Mouse (Mus musculus): ENCODE measurements around the gene St5.

St5 gene

DNA sequence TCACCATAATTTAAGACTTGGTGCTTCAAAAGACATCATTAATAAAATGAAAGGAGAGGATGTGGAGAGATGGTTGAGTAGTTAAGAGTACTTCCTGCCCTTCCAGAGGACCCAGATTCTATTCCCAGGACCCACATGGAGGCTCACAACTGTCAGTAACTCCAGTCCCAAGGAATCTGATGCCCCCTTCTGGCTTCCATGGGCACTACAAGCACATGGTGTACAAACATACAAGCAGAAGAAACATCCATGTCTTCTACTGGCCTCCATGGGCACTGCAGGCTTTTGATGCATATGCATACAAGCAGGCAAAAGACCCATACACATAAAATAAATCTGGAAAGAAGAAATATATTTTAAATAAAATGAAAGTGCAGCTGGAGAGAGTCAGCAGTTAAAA, 3.2 kb downstream of the St5 start:
- DNase-seq (ENCODE audit: low read depth, low spot score), result no peak

DNA sequence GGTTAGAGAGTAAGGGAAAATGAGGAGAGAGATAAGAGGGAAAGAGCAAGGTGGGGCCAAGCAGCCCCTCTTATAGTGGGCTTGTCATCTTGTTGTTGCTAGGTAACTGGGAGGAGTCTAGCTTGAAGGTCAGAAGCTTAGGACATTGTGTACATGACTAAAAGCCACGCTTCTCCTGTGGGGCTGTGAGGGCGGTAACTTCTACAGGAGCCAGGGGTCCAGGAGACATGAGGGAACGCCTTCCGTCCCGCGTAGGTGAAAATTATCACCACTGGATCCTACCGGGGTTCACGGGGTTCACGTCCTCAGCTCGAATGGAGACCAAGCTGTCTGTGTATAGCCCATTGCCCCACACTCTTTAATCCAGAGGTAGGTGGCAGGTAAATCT, 8.1 kb downstream of the St5 start:
- no peak for DNase-seq (ENCODE audit: low read depth, low spot score)

DNA sequence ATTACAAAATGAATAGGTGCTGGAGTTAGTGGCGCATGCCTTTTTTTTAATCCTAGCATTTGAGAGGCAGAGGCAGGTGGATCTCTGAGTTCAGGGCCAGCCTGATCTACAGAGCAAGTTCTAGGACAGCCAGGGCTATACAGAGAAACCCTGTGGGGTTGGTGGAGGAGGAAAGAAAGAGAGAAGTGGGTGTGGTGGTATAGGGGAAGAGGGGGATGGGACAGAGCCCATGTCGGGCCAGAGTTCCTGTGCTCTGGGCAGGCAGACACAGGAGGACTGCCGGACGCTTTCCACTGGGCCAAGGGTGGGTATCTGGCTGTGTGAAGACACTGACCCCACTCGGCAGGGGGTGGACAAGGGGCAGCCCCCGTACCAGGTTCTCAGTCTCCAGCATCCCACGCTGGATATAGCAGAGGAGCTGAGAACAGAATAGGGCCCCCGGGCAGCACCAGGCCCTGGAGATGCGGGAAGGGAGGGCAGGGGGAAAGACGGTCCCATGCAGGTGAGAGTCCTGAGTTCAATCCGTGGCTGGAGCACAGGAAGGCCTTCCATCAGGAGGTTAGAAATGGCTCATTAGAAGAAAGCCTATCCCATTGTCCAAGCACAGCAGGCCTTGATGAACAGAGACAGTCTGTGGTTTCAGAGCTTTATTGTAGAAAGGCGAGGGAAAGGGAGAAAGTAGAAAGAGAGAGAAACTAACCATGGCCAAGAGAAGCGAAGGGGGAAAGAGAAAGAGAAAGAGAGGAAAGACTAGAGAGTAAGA, 8.6 kb downstream of the St5 start:
- DNase-seq (ENCODE audit: low read depth, low spot score), result no peak

DNA sequence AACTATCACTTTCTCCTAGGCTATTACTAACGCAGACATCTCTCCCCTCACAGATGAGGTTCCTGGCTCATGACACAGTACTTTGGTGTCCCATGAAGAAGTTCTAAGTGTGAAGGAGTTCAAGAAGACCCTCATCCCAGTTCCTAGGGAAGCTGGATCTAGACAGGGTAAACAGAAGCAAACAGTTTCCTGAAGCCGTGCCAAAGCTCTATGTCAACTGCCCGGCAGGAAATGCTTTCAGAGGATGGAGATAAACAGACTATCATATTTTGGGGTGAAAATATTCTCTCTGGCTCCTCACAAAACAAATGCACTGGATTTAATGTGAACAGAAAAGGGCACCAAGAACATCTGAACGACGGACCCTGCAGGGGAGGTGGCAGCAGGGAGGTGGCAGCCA, 12.4 kb downstream of the St5 start:
- DNase-seq (ENCODE audit: low read depth, low spot score), result no peak

DNA sequence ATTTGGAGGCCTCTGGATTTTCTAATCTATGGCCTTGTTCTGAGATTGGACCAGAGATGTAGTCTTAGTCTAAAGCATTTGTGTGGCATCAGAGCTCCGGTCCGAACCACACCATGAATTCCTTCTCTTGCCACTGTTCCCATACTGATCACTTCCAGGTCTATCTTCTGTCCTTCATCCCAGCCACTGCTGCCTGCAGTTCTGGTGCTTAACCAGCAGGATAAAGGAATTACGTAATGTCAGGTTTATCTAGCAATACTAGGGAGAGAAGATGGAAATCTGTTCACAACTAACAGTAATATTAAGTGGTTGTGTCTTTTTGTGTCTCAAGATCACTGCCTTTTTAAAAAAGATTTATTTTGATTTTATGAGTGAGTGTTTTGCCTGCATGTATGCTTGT, 13.3 kb downstream of the St5 start:
- no peak for DNase-seq (ENCODE audit: low read depth, low spot score)

DNA sequence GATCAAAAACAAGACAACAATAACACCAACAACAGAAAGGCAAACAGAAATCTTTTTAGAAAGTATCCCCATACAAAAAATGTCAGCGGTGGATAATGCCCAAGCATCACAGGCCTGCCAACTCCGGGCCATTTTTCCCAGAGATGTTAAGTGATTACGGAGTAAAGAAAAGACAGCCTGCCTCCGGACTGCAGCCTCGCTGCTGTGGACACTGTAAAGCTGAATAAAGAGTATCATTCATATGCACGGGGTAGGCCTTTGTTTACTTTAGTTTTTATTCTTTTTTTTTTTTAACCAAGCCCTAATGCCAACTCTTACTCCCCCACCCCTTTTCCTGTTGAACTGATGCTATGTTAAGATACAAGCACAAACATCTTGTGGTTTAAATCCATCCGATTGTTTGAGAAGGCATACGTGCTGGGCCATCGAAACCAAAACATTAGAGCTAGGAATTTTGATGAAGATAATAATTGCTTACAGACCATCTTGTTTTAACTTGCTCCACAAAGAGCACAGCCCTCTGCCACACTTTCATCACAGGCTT, 16.7 kb downstream of the St5 start:
- no peak for DNase-seq (ENCODE audit: low read depth, low spot score)

DNA sequence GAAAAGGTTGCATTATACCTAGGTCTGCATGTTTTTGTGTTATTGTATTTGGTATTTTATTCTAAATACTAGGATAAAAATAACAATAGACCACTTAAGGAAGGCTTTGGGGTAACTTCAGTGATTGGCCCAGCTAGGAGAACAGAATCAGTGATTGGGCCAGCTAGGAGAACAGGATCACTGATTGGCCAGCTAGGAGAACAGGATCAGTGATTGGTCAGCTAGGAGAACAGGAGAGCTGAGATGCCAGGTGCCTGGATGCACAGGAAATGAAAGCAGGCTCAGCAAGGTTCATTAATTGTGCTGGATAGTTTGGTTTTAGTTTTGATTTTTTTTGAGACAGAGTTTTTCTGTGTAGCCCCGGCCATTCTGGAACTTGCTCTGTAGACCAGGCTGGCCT, 22.5 kb downstream of the St5 start:
- DNase-seq (ENCODE audit: low read depth, low spot score), result no peak

DNA sequence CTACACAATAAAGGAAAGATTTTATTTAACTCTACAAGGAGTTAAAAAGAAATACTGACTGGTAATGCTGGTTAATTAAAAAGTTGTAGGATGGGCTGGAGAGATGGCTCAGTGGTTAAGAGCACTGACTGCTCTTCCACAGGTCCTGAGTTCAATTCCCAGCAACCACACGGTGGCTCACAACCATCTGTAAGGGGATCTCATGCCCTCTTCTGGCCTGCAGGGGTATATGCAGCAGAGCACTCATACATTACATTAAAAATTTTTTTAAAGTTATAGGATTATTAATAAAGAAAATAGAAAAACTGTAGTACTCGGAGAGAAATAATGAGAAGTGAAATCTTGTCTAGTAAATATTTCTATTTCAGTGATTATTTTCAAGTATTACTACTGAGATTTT, 23.1 kb downstream of the St5 start:
- no peak for DNase-seq (ENCODE audit: low read depth, low spot score)

DNA sequence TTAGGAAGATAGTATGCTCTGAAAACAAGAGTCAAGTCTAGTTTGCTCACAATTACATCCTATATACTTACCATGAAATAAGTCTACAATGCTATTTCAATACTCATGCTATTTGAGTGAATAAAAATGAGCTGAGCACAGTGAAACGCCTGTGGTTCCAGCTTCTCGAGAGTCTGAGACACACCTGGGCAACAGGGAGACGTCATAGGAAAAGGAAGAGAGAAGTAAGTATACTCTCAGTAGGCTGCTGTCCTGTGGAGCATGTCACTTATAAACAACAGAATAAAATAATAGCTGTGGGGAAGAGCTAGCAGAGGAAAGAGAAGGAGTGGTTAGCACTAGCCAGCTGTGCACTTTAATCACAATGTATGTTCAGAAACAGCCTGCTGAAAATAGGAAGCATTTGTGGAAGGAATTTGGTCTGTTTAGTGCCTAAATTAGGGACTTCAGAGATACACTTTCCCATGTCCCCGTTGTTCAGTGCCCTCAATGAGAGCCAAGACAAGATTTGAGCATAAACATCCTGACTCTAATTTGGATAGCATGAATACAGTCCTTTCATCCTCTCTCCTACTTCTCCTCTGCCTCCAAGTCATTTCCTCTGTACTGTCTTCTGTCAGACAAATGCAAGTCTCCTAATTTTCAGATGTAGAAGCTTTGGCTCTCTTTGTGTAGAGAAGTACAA, 28.3 kb downstream of the St5 start:
- DNase-seq (ENCODE audit: low read depth, low spot score), result no peak

DNA sequence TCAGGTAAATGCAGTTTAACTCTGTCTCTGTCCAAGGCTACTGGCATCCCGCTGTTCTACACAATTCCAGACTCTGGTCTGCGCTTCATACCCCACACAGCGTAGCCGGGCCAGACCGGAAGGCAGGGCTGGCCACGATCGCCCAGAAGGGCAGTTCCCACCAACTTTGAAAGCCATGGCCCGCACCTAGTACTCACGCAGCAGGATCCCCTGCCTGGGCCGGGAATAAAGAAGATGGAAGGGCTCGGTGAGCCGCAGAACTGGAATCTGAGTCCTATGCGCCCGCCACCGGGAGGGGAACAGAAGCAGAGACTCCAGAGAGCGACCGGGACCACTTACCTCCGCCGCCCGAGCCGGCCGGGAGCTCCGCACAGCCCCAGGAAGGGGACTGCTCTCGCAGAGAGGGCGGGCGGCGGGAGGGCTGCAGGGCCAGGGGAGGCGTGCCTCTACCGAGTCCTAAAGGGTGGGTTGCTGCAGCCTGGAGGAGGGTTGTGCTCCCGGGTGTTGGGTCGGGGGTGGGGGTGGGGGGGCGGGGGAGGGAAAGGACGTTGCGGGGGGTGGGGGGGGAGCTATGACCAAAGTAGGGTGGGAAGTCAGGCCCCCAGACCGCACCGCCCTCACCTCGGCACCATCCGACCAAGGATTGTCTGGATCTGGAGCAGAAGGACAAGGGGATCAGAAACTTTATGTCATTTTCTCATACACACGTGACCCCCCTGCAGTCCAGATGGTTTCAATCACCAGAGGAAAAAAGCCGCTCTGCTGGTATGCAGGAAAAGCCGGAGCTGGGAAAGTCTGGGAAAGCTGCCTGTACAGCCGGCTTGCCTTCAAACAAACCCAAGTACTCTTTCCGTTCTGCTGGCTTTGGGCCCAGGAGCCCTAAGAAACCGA, 31.6 kb downstream of the St5 start:
- peak; percentile 28 for DNase-seq (ENCODE audit: low read depth, low spot score)

DNA sequence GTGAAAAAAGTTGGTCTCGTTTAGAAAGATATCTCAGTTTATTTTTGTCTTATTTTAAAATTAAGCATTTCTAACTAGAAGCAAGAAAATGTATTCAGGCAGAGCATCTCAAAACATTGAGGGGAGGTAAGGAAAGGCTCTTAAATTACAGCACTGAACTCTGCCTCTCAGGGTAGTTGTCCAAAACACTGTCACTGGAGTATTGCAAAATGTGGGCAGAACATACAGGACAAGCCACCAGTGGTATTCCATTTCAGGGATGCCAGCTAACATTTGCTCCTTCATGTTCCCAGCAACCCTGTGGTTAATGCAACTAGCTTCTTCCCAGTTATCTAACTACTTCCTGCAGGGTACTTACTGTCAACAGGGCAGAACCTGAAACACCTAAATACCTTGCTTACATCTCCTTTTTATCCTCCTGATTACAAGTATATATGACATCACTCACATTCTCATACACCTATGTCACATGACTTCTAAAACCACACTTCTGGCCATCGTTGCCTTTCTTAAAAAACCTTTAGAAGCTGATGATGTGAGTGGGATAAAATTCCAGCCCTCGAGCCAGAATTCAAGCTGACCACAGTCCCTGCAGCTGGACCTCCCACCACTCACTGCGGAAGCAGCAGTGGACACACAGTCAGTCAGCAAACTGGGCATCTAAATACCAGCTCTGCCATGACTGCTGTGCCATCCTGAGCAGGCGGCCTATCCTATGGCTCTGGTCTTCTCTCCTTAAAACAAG, 33.8 kb downstream of the St5 start:
- no peak for DNase-seq (ENCODE audit: low read depth, low spot score)

DNA sequence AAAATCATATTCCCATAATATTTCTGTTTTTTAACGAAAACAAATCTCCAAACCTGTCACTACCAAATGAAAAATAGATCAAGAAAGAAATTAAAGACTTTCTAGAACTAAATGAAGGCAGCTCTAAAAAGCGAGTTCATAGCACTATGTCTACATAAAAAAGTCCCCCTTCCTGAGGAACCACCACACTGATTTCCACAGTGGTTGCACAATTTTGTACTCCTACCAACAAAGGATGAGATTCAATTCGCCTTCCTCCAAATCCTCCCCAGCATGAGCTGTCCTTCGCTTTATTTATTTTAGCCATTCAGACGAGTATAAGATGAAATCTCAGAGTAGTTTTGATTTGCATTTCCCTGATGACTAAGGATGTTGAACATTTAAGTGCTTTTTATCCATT, 36.7 kb downstream of the St5 start:
- DNase-seq (ENCODE audit: low read depth, low spot score), result no peak

DNA sequence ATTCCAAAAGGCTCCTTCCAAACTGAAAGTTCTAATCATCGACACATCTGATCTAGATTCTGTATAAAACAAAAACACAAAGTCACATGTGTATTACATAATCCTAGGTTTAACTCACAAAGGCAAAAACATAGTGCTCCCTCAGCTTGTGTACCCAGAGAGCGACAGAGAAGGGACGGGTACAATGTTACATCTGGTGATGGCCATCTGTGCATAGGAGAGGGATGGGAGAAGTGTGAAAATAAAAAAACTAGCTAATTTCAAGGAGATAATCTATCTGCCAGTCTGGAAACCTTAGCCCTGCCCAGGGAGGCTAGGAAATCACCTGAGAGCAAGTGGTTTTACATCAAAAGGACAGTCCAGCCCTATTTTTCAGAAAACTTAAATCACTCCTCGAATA, 40.8 kb downstream of the St5 start:
- DNase-seq (ENCODE audit: low read depth, low spot score), result no peak

DNA sequence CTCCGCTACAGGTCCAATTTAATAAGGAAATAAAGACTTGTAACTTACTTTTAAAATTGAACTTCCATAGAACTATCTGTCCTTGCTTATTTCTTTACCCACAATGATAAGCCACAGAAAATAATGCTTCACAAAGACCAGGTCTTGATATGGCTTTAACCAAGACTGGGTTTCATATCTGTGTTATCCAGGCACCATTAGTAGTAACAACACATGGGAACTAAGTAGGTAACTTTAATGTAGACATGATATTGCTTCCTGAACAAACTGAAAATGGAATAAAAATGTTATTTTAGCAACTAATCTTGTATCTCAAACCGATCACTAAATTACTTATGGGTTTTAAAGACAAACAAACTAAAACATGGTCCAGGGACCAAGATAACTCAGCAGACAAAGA, 44.1 kb downstream of the St5 start:
- DNase-seq (ENCODE audit: low read depth, low spot score), result no peak

DNA sequence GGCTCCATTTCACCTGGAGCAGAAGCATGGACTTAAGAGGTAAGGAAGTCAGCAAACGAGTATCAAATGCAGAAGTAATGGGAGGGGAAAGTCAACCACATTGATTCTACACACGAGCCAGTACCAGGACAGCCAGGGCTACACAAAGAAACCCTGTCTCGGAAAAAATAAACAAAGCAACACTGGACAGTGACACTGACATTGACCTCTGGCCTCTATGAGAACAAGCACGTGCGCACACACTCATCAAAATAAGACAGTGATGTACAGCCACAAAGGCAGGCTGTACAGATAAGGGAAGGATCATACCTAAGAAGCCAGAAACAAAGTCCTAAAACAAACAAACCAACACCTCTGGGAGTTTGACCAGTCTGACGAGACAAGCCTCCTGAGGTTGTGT, 45.5 kb downstream of the St5 start:
- no peak for DNase-seq (ENCODE audit: low read depth, low spot score)

DNA sequence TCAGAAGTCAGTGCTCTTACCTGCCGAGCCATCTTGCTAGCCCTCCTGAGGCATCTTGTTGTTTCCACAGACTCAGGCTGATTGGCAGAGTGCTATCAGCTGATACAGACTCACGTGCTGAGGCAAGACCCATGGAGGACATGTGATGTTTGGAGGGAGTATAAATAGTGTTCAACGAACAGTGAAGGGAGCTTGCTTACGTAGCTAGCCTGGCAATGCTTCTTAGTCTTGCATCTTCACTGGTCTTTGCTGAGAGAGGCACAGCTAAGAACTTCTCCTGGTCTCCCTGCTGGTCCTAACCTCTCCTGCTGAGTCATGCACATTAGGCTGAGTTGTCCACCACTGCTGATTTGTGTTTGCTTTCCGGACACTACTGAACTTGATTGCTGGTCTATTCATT, 48.5 kb downstream of the St5 start:
- no peak for DNase-seq (ENCODE audit: low read depth, low spot score)

DNA sequence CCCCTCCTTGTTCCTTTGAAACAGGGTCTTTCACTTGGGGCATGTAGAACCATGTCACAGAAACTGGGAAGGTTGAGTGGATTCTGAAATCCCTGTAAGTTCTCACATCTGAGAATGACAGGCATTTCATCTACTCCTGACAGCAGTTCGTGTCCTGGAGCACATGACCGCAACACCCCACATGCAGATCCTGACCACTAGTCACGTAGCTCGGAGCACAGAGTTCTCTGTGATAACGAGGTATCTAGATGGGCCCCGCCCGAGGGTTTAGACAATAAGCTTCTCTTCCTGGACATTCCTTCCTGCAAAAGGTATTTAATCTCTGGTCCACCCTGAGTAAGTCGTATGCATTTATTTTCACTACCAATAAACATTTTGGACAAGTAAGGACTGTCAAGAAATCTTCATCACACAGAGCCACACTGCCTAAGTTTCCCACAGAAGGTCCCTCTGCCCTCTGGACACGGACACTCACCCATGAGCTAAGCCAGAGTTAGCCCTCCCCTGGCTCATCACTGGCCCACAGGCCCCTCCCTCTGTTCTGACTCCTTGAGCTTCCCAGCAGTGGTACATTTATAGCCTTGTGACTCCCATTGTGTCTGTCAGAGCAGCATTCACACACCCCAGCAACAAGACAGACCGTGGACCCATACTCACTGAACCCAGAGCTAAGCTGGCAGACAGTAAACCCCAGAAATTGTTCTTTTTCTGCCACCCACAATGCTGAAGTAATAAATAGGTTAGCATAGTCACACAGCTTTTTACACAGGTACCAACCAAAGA, 54.4 kb downstream of the St5 start:
- no peak for DNase-seq (ENCODE audit: low read depth, low spot score)

DNA sequence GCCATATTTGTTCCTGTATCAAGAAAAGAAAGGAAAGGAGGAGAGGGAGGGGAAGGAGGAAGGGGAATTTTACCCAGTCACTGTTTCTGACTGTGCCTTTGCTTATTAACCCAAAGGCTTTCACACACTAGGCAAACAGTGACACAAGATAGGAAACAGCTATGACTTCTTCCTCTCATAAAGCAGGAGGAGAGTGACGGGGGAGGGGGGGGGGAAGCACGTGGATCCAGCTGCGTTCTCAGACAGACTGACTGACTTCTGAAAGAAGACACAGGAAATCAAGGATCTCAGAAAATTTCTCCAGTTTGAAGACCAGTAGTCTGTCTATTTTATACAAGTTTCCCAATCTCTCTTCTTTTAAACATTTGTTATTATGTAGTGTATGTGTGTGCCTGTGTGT, 56.8 kb downstream of the St5 start:
- DNase-seq (ENCODE audit: low read depth, low spot score), result no peak

DNA sequence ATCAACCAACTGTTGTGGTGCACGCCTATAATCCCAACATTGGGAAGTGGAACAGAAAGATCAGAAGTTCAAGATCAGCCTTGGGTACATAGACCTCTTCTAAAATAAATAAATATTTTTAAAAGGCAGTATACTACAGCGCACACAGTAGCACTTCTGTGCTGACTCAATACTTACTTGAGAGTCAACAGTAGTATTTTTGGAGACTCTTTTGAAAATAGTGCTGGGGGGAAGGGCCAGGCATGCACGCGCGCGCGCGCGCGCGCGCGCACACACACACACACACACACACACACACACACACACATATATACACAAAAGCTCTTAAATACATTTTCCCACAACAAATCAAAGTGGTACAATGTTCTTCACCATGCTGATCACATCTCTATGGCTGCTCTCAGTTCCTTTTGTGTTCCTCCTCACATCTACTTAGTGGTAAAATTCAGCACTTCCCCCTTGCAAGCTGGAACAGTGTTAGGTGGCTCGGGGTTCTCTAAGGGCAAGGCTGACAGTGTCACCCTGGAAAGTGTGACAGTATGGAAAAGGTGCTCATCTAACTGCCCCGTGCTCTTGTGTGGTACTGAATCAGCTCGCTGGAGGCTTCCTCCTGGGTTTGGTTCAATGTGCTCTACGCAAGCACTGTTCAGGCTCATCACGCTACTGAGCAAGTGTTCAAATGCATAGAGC, 60.0 kb downstream of the St5 start:
- no peak for DNase-seq (ENCODE audit: low read depth, low spot score)

DNA sequence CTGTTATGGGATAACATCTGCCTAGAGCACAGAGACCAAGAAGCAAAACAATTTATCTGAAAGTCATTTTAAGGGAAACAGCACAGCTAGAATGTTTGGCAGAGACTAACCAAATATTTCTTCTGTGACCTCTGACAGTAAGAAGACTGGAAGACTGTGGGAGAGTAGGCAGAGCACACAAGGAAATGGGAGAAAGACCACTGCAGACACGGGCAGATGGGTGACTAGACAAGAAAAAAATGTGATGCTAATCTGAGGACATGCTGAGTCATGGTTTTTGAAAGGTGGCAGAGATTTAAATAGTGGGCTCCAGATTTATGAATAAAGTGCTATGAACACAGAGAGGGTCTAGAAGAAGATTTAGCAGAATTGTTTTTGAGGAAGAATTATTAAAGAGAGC, 61.4 kb downstream of the St5 start:
- DNase-seq (ENCODE audit: low read depth, low spot score), result no peak
